Mouse (Mus musculus): Measurements from ENCODE around the gene Cntn3.

DNA sequence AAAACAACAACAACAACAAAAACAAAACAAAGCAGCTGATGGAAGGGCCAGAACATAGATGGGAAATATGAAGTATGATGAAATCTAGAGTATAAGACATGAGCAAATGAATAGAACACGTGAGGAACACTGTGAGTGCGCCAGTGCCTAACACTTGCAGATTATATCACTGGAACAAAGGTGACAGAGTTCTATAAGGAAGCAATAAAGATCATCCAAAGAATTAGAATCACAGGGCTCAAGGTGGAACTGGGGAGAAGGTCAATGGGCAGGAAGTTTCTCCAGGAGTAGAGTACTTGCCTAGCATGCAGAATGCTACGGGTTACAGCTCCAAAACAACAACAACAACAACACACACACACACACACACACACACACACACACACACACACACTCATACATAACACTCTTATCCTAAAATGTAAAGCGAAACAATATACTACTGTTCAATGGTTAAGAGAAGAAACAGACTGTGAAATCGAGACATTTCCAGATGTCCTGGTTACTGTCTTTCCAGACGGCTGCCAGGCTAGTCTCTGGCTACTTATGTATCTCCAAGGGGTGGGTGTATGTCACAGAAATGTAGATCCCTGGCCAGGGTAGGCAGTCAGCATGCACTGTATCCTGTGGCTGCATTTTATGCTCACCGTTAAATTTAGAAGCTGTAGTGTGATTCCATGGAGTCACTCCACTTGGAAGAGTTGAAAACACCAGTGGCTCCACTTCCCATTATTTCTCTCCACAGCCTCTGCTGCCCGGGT lies 94.4 kb downstream of the Cntn3 start:
- TF ChIP-seq CTCF (conservative IDR thresholded peaks at IDR 0.05; ENCODE audit: insufficient read depth, insufficient read length, low read depth, low read length) (no peak), POLR2A (IDR thresholded peaks at IDR 0.05; ENCODE audit: low read depth, low read length) (no peak)

Data from kidney, adult 2 months (tissue).